Comparison of ENCODE assay signal across 8 mouse cellular contexts in genomic region chr13:91370441-91370840, GRCm38 (mm10).
DNase-seq lines count a peak whose midpoint lies in the region; ATAC-seq and TF ChIP-seq lines count a peak whose summit lies in the region.

No protein-coding gene starts in this region.

- peak overlapping the region; percentile 26 for H3K9ac ChIP-seq in forebrain, embryonic 15.5 days (replicated peaks)
- H3K9ac ChIP-seq in intestine, postnatal 0 days (ENCODE audit: low read depth, low read length), result peak overlapping the region; percentile 54
- peak overlapping the region; percentile 62 for H3K9ac ChIP-seq in lung, embryonic 14.5 days

- no peaks in the 10 kb centered on the region for H3K36me3 ChIP-seq in forebrain, embryonic 15.5 days
- no peaks in the 10 kb centered on the region for H3K36me3 ChIP-seq in intestine, postnatal 0 days (ENCODE audit: control insufficient read depth, insufficient read depth)
- no peaks in the 10 kb centered on the region for H3K36me3 ChIP-seq in lung, embryonic 14.5 days (ENCODE audit: insufficient read depth)

- peak overlapping the region; percentile 68 for H3K4me2 ChIP-seq in forebrain, embryonic 15.5 days (replicated peaks)
- H3K4me2 ChIP-seq in intestine, postnatal 0 days (replicated peaks; ENCODE audit: low read depth), result peak overlapping the region; percentile 90
- peak overlapping the region; percentile 84 for H3K4me2 ChIP-seq in lung, embryonic 14.5 days

- H3K27me3 ChIP-seq in forebrain, embryonic 15.5 days, result no peaks in the 10 kb centered on the region
- H3K27me3 ChIP-seq in intestine, postnatal 0 days (replicated peaks; ENCODE audit: control insufficient read depth, insufficient read depth, low read length), result no peaks in the 10 kb centered on the region
- no peaks in the 10 kb centered on the region for H3K27me3 ChIP-seq in lung, embryonic 14.5 days (ENCODE audit: insufficient read depth, low read length)

- no peaks in the 10 kb centered on the region for H3K9me3 ChIP-seq in forebrain, embryonic 15.5 days
- H3K9me3 ChIP-seq in intestine, postnatal 0 days (ENCODE audit: control insufficient read depth), result no peaks in the 10 kb centered on the region
- H3K9me3 ChIP-seq in lung, embryonic 14.5 days (ENCODE audit: low read depth, low read length), result no peaks in the 10 kb centered on the region

- TF ChIP-seq POLR2A in bone marrow macrophage, adult 2 months (IDR thresholded peaks at IDR 0.05; ENCODE audit: borderline replicate concordance, low read depth, low read length), result no peak

- peak overlapping the region; percentile 93 for H3K27ac ChIP-seq in bone marrow macrophage, adult 2 months (ENCODE audit: insufficient read depth, low read depth, low read length)
- H3K27ac ChIP-seq in forebrain, embryonic 15.5 days (replicated peaks), result peak overlapping the region; percentile 98
- peak overlapping the region; percentile 90 for H3K27ac ChIP-seq in intestine, postnatal 0 days (ENCODE audit: low read depth, low read length)
- H3K27ac ChIP-seq in lung, embryonic 14.5 days (ENCODE audit: low read depth), result peak overlapping the region; percentile 98

- WGBS in forebrain, embryonic 15.5 days, result 1% methylated on average over 11 of the region's 11 CpGs
- 4% methylated on average over 11 of the region's 11 CpGs for WGBS in intestine, postnatal 0 days
- WGBS in lung, embryonic 14.5 days, result 3% methylated on average over 11 of the region's 11 CpGs

- H3K4me3 ChIP-seq in bone marrow macrophage, adult 2 months (ENCODE audit: insufficient read depth, low read length), result peak overlapping the region; percentile 61
- peak overlapping the region; percentile 37 for H3K4me3 ChIP-seq in forebrain, embryonic 15.5 days
- peak overlapping the region; percentile 42 for H3K4me3 ChIP-seq in intestine, postnatal 0 days (ENCODE audit: low read depth, low read length)
- H3K4me3 ChIP-seq in lung, embryonic 14.5 days (ENCODE audit: low read depth, low read length), result peak overlapping the region; percentile 34

- peak; percentile 39 for ATAC-seq in forebrain, embryonic 15.5 days (replicated peaks)
- ATAC-seq in intestine, postnatal 0 days, result peak; percentile 58
- ATAC-seq in lung, embryonic 14.5 days (ENCODE audit: insufficient read depth), result peak; percentile 25

- peaks cover 19% of the 10 kb centered on the region for H3K4me1 ChIP-seq in bone marrow macrophage, adult 2 months (ENCODE audit: control insufficient read depth, insufficient read depth, low read length)
- H3K4me1 ChIP-seq in forebrain, embryonic 15.5 days, result peaks cover 83% of the 10 kb centered on the region
- H3K4me1 ChIP-seq in intestine, postnatal 0 days (replicated peaks; ENCODE audit: control insufficient read depth, insufficient read depth, low read length), result no peaks in the 10 kb centered on the region
- H3K4me1 ChIP-seq in lung, embryonic 14.5 days (ENCODE audit: insufficient read depth), result peaks cover 44% of the 10 kb centered on the region

- TF ChIP-seq CTCF in bone marrow macrophage, adult 2 months (IDR thresholded peaks at IDR 0.05; ENCODE audit: low read depth, low read length), result no peak
- no peak for TF ChIP-seq CTCF in intestine, postnatal 0 days (IDR thresholded peaks at IDR 0.05; ENCODE audit: low read depth)
- TF ChIP-seq CTCF in lung, embryonic 14.5 days (IDR thresholded peaks at IDR 0.05; ENCODE audit: low read depth), result no peak

- peak; percentile 27 for DNase-seq in ovary, postnatal 10 days (ENCODE audit: low spot score)
- no peak for DNase-seq in ovary, adult 18-20 months (ENCODE audit: low spot score)
- DNase-seq in lung, embryonic 14.5 days, result peak; percentile 57
- peak; percentile 29 for DNase-seq in ovary, postnatal 14 days (ENCODE audit: low spot score)
- DNase-seq in retina, postnatal 1 day, result no peak

Comparison
In these comparisons a context has a peak if more than half of its experiments do, and no peak if none do; other contexts are left out.
1. DNase-seq: peak in ovary, postnatal 10 days (single experiment), lung, embryonic 14.5 days (single experiment) and ovary, postnatal 14 days (single experiment); none in ovary, adult 18-20 months (single experiment) and retina, postnatal 1 day (single experiment).
2. Peak in every context shown above with its lines, with median percentiles within 50 percentile points of each other: H3K27ac ChIP-seq, H3K4me3 ChIP-seq, ATAC-seq, H3K4me2 ChIP-seq and H3K9ac ChIP-seq.